Mouse (Mus musculus) urinary bladder, postnatal 36 days (tissue): ENCODE measurements at regions not wholly inside any gene's neighbourhood (a gene's known extent, or its start where the extent isn't known, plus 50 kb on each side); places are given as distances from the start of the nearest gene placed in this dataset.
A peak's percentile ranks its signal among the peaks of the same experiment; 100 is the strongest.

ENCODE experiments used
- DNase-seq, 2 experiments: peaks; one replicate each; pipeline ENCODE4 v3.0.0; 2022; ENCODE audit warnings: low spot score in 2 of 2, mixed read lengths in 1 of 2

DNA sequence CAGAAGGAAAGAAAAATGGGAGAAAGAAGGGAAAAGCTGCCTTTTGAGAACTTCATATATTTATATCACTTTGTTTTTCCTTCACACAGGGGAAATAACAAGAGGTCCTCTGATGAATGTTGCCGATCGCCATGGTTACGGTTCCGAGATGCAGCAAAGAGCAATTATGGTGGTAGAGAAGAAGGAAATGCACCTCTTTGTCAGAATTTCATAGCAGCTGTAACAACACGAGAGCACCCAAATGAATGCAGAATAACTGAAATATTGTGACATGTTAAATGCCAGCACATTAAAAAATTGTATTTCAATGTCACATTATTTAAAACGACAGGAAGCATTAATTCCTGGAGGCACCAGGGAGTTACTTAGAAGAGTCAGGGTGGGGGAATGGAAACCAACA, 279.4 kb downstream of the Mctp2 start:
- no peak for DNase-seq

DNA sequence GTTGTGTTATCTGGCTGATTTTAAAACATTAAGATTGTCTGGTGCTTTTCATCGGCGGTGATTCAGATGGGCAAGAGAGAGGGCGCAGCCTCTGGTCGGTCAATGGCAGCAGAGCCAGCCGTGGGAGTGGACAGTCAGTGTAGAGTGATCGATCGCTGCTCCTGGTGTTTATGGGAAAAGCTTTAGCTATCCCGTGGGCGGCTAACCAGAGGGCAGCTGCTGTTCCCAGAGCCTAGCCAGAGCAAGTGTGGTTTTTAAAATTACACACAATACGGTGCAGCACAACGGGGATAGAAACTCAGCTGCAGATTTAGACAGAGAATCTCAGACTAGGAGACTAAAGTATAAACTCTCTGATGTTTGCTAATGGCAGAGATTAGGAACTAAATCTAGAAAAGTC, 297.3 kb downstream of the Mctp2 start:
- DNase-seq: no peak

DNA sequence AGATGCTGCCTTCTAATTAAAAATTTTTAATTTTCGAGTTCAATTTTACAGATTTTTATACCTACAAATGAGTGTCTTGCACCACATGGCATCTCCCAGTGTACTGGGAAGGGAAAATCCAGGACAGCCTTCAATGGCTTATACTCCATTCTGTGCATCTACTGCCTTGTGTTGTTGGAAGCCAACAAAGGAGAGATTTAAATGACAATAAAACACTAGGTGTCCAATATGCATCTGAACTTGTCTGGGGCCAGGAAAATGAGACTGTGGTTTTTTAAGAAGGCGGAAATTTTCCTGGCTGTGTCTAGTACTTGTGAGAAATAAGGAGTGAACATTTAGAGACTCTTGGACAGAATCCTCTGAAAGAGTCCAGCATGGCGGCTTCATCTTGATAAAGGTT, 302.1 kb downstream of the Mctp2 start:
- DNase-seq: no peak

DNA sequence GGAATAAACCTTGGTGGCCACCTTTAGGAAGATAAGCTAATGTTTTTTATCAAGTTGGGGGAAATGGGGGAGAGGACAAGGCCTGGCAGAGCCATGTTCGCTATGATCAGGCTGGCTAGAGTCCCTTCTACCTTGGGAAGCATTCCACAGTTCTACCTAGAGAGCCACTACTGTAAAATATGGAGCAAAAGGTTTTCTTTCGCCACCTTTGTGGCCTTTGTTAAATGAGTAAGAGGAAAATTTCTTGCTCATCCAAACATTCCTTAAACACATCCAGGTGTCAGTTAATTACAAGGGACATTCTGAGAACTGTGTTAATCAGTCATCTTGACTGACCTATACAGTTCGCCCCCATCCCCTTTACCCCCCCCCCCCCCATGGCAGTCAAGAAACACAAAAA, 313.9 kb downstream of the Mctp2 start:
- no peak for DNase-seq

DNA sequence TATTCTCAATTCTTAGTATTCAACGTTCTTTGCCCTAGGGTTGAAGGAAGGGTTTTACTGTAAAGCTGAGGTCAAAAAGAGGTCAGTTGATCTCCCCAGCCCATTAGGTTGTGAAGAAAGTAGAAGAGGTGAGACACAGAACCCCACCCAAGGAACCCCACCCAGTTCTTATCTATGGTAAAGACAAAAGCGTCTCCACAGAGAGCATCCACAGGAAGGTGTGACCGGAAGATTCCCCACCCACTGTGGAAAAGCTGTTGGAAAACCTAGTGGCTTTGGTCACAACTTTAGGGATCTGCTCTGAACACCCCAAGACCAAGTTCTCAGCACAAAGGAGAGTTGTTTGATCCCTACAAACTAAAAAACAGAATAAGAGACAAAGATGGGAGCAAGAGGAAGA, 314.6 kb downstream of the Mctp2 start:
- no peak for DNase-seq

DNA sequence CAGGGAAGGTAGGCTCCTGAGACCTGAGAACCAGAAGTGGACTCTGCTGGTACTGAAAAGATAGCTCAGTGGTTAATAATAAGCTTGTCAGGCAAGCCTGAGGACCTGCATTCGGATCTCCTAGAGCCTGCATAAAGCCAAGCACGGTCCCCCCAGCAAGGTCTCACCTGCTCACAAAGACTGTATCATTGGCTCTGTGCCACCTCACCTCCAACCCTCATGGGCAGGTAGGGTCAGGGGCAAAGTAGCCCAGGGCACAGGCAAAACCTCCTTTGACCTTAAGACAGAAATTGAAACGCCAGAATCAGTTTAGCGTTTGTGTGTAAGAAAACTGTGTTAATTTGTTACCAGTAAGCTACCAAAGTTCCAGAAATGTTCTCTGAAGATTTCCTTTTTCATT, 315.2 kb downstream of the Mctp2 start:
- DNase-seq: no peak

DNA sequence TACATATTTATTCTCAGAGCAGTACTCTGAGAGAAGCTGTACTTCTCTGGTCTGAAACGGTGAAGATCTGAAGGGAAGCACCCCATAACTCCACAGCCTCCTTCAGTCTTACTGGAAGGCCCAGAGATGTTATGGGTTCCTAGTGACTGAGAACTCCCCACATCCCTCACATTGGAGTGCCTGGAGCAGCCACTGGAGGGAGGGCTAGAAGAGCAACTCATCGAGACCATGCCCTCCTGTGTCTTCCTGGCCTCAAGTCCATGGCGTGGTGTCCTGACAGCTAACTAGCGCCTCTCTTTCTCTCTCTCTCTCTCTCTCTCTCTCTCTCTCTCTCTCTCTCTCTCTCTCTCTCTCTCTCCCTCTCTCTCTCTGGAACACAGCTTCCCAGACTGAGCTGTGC, 340.4 kb downstream of the Mctp2 start:
- no peak for DNase-seq

DNA sequence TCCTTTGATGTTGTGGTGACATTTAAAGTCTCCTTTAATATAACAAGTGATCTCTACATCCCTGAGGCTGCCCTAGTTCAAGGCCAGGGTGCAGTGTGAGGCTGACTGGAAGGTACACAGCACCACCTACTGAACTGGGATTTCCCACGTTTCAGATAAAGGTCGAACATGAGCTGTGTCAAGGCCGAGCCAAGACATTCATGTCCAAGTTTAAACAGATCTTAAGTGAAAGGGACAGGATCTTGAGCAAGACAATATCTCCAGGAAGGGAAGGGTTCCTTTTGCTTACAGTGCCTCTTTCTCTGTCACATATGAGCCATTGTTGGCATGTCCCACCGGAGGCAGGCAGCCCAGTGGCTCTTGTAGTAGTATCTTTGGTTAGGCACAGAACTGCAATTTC, 343.0 kb downstream of the Mctp2 start:
- DNase-seq: no peak

DNA sequence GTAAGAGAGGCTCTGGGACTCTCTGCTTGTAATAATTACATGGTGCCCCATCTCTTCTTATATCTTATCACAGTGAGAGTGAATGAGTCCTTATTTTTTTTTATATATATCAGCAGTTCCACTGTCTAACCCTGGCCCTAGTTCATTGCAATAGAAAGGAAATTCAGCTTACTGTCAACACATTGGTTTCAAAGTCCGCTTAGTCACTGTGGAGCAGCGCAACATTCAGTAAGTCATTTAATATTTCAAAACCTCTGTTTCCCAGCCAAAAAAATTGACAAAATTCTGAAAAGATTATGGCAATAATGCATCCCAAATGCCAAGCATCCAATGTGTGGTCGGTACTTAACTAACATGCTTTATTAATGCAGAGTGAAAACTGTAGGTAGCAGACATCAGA, 343.6 kb downstream of the Mctp2 start:
- DNase-seq: no peak

DNA sequence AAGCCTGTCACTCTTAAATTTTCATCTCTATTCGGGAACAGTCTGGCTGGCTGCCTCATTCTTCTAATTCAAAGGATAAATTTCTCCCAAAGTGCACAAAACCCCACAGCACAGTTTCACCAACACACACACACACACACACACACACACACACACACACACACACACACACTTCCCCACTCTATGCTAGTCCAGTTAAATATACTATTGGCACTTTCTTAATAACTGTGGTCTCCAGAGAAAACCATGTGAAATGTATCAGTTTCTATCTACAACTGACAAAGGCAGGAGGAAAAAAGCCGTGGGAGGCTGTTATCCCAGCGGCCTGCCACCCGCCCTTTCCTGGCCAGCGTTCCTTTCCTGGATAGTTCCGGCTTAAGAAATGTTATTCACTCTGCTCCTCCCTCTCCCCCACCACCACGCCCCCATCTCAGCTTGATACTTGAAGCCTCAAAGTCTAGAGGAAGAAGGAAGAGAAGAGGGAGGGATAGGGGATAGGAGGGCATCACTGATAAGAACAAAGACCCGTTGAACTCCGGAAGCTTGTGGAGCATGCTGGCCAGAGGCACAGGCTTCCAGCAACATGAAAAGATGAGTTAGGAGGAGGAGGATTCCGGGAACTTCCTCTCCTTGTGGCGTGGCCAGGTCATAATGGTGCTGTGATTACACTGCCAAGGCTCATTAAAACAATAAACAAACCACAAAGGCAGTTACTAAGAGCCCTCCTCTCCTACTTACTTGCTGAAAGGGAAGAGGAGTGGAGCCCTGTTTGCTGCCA, 345.8 kb downstream of the Mctp2 start:
- DNase-seq: peak; percentile 32 to 55

DNA sequence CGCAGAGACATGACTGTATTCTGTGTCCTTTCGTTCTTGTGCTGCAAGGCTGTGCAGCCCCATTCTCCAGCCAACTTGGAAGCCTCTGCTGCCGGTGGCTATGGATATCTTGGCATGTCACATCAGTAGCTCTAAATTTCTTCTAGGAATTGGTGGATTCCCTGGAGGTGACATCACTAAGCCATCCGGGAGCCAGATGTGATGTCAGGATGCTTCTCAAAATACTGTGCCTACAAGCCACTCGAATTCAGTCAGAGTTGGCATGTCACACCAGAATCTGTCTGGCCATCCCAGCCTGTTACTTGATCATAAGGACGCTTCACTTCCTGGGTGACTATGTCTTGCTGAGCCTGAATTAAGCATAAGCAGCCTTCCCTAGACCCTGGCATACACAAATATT, 359.9 kb downstream of the Mctp2 start:
- no peak for DNase-seq

DNA sequence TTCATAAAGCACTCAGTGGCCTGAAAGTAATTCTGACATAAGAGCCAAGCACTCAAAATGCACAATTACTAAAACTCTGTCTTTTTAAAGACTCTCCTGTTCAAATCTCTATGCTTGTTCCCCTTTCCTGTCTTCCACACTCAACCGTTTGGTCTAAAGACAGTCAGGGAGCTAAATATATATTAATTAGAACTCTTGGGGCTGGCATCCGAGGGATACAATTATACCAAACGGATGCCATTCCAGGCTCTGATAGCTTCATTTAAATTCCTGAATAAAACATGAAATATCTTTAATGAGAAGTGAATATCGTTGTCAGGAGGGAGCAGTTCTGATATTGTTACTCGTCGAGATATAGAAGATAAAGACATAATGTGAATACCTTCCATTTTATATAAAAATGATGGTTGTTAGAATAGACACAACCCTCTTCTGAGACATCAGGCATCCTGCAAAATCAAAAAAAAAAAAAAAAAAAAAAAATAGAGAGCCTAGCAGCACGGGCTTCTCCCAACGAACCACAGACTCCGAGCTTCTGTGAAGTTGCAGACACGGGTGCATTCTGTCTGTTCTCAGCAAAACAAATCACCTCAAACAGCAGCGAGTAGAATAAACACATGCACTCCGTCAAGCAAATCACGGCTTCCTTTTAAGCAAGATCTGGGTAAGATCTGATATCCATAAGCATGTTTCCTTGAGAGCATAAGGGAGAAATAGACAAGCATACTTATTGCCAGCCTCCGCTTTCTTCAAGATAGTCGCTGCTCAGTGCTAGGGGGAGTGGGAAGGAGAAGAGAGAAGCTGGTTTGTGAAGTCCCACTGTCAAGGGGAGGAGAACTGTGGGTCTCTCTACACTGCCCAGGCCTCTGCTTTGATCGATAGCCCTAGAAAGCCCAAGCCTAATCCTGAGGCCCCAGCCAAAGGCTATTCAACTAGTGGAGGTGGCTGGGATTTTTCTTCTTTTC, 363.0 kb downstream of the Mctp2 start:
- no peak for DNase-seq

DNA sequence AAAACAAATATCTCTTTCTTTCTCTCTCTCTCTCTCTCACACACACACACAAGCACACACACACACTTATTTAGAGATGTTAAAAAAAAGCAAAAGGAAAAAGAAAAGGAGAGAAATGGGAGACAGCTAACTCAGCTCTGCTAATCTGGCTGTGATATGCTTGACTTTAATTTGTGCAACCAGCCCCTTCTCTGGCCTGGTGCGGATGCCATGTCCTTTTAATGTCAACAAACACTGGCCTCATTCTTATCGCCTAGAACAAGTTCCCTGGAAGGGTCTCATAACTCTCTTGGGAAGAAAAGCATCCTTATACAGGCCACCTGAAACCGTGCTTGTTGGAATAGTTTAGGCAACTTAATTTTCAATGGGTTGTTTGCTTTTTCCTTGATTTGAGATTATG, 368.7 kb downstream of the Mctp2 start:
- no peak for DNase-seq

DNA sequence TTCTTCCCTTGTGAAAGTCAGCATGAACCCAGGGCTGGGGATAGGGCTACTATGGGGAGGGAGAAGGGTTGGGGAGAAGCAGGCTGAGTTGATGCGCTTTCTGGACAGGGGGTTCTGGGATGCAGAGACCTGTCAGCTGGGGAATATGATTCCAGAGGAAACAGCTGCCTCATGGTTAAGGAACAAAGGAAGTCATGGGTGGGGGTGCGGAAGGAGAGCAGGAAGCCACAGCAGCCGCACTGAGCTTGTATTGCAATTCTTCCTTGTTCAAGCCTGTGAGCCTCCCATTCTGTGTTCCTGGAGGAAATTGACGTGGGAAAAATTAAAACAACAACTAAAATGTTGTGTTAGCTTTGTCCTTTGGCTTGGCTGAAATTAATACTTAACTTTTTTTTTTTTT, 369.7 kb downstream of the Mctp2 start:
- DNase-seq: peak in 1 of 2 experiments; percentile 12
